Mouse (Mus musculus): ENCODE measurements around the gene Ptpa.
A peak's percentile ranks its signal among the peaks of the same experiment; 100 is the strongest.

The Ptpa gene

DNA sequence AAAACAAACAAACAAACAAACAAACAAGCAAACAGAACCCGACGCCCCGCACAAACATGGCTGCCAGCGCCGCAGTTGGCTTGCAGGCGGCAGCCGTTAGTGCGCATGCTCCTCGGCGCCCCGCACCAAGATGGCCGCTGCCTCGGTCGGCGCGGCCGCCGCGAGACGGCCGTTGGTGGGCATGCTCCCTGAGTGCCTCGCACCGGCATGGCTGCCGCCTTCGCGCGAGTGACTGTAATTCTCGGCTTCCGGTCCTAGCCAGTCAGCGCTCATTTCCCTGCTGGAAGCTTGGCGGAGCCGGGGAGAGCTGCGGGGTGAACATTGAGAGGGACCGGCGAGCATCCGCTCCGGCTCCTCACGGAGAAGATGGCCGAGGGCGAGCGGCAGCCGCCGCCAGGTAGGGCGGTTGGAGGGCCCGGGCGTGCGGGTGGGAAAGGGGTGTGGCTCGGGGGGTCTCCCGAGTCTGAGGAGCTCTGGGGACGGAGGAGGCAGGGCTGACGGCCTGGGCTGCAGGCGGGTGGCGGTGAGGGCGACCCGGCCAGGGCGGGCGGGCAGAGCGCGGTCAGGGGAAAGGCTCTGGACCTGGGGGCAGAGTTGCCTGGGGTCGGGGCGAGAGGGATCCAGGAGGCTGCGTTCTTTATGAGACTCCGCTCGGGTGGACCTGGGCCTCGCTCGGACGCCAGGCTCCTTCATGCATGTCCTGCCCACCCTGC, at the start of gene Ptpa:
Ptpa (plus strand) TSS at position 104 of the 713 bp plus-strand sequence.
- peak; percentile 97 for DNase-seq

- DNase-seq = no peak
These were observed 49.6 kb upstream of the Ptpa start for GRCm38 (mm10) chr2:30366203-30366602.

DNA sequence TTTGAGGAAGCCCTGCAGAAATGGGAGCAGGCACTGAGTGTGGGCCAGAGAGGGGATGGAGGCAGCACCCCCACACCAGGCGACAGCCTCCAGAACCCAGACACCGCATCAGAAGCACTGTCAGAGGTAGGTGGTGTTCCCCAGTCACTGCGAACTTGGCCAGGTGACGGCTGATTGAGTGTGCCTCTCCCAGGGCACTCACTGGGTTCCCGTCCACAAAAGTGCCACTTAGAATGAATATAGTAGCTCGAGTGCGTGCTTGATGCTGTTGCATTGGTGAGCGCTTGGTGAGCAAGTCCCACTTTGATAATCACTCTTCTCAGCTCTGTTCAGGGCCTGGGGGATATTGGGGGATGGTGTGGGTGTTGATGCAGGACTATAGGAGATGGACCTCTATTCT, 44.3 kb upstream of the Ptpa start:
- no peak for DNase-seq

DNA sequence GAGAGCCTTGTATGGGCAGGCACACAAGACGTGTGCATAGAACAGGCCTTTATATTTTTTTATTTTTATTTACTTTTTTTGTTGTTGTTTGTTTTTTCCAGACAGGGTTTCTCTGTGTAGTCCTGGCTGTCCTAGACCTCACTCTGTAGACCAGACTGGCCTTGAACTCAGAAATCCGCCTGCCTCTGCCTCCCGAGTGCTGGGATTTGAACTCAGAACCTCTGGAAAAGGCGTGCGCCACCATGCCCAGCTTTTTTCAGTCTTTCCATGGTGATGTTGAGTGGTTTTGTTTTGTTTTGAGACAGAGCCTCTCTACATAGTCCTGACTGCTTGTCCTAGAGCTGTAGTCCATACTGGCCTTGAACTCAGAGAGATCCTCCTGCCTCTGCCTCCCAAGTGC, 43.1 kb upstream of the Ptpa start:
- no peak for DNase-seq

- no peak for DNase-seq
These were observed 39.9 kb upstream of the Ptpa start for GRCm38 (mm10) chr2:30375893-30376292.

DNA sequence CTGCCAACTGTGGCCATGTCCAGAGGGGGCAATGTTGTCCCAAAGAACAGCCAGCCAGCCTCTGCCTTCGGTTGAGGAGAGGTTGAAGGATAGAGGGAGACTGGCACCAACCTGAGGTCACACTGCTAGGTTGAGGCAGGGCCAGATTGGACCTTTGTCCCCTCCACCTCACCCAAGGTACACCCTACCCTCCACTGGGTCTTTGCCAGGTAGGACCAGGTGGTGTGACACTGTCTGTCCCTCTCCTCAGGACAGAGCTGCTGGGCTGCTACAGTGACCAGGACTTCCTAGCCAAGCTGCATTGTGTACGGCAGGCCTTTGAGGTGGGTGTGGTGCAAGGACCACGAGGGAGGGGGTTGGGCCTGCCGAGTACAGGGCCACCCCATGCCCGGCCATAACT, 38.1 kb upstream of the Ptpa start:
- DNase-seq = no peak

DNA sequence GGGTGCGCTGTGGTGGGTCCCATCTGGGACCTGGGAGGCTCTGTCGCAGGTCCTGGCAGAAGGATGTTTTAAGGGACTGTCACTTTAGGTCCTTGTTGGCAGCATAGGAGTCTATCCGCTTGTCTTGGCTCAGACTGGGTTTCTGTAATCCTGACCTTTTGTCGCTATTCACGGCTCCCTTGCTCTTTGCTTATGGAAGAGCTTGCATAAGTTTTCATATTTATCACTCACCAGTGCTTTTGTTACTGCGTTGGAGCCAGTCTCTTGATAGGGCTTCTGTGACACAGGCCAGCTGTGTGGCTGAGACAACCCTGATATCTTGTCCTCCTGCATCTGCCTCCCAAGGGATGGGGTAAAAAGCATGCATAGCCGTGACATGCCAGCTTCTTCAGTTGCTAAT, 36.5 kb upstream of the Ptpa start:
- no peak for DNase-seq

GRCm38 (mm10) chr2:30380564-30381376, 35.1 kb upstream of the Ptpa start:
- DNase-seq = no peak

DNA sequence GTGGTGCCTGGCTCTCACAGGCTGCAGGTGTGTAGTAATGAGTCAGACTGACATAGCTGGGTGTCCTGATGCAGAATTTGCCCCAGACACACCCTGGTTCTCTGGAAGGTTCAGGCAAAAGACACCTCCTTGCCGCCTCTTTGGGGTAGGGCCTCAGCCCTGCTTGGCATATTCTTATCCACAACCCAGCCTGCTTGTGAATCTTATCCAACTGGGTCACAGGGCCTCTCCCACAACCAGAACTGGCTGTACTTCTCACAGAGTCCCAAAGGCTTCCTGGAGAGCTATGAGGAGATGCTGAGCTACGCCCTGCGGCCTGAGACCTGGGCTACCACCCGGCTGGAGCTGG, 34.5 kb upstream of the Ptpa start:
- no peak for DNase-seq

DNA sequence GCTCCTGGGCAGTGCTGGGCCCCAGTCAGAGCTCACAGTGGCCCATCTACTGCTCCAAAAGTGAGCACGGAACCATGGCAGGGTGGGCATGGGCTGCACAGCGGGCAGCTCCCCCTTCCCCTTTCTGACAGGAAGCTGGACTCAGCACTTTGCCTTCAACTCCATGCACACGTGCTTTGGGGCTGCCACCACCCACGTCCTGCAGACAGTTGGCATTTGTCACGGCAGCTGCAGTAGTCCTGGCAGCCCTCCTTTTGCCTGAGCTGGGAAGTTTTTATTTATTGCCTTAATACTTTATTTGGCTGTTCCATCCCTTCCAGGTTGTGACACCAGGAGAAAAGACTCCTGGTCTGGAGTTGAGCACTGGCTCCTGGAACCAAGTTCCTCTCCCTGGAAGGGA, 31.0 kb upstream of the Ptpa start:
- DNase-seq = no peak

GRCm38 (mm10) chr2:30385591-30385990, 30.2 kb upstream of the Ptpa start:
- no peak for DNase-seq

DNA sequence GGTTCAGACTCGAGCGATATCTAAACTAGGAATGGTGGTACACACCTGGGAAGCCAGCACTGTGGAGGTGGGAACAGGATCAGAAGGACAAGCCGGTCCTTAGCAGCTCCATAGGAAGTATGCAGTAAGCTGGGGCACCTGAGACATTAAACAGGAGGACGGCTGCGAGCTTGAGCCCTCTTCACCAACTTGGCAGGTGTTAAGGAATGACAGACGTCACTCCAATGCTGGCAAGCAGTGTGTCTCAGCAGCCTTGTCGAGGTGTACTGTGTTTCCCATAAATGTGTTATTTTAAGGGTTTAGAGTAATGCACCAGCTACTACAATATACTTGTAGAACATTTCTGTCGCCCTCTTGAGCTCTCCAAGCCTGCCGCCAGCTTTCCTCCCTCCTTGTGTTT, 28.9 kb upstream of the Ptpa start:
- DNase-seq = no peak

GRCm38 (mm10) chr2:30389000-30389399, 26.8 kb upstream of the Ptpa start:
- DNase-seq = no peak

DNA sequence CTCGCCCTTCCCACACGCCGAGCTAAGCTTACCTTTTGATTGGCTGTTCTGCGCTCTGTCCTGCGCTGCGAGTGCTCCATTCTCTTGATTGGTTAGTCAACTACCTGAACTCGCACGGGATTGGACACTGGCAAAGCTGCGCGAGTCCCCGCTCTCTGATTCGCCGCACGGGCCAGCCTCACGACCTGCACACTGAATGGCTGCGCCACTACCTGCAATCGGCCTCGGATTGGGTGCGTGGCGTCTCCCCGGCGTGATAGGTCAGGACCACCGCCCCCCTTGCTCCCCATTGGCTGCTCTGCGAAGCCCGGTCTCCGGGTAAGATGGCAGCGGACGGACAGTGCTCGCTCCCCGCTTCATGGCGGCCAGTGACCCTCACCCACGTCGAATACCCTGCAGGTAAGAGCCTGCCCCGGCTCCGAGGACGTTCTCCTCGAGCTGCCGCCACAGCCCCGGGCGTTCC, 23.7 kb upstream of the Ptpa start, which contains the start of gene Dolpp1:
Dolpp1 (plus strand) TSS at position 141 of the 463 bp plus-strand sequence.
- peak; percentile 93 for DNase-seq

DNA sequence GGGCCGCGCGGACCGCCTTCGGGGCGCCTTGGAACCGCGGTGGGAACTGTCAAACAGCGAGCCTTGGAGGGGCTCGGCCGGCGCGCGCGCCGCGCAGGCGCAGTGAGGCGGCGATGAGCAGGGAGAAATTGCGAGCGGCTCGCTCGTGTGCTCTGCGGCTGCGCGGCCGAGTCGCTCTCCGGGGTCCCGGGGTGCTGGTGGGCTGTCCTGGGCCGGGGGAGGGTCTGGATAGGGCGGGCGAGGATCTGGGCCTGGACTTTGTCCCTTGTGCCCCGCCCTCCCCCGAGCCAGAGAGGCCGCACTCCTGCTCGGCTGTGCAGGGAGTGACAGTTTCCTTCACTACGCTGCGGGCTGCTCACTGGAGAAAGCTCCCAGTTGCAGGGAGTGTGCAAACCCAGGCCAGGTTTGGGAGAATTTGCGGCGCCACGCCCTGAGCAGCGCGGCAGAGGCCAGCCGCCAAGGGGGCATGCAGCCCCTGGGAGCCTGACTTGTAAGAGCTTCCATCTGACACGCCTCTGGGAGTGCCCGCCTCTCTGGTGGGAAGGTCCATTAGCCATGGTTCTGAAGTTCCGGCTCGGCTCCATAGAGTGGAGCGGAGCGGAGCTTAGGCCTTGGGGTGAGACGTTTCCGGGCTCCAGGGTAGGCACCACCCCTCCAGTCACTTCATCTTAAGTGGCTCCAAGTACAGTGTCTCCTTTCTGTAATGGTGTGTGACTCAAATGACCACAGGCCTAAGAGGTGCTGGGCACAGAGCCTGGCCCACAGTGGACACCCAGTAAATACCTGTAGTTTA, 23.1 kb upstream of the Ptpa start:
- peak; percentile 91 for DNase-seq

DNA sequence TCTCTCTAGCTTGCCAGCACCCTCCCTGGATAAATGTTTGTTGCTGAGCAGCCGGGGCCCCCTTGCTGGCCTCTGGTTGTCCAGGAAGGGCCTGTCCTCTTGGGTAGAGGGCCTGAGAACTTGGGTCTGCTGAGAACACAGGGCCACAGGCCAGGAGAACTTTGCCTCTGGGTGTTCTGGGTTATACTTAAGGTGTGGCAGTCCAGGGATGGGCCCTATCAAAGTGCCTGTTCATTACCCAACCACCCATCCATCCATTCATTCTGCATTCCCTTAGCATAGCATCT, 22.5 kb upstream of the Ptpa start:
- DNase-seq = no peak

DNA sequence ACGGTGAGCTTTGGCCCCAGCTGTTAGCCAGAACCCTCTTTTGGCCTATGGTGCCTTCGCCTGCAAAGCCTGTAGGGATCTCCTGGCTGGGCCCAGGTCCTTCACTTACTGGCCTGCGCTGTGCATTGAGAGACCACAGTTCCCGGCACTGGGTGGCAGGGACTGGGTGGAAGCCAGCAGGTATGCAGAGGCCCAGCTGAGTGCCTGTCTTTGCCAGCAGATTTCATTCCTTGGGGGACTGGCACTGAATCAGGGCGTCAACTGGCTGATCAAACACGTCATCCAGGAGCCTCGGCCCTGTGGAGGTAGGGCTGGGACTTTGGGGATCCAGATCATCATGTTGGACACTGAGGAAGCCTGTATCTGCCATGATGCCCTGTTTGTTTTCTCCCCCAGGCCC, 20.1 kb upstream of the Ptpa start:
- DNase-seq = no peak

DNA sequence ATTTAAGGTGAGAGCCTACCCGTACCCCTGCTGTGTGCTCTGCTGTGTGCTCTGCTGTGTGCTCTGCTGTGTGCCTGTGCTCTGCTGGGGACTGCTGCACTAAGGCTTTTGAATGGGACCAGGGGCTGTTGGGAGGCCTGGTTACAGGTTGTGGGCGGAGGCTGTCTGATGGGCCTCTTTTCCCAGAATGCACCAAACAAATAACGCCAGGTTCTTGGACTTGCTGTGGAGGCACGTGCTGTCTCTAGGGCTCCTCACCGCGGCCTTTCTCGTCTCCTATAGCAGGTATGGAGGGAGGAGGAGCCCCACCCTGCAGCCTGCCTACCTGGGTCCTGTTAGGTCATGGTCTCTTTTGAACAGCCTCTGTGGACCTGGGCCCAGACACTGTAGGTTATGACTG, 19.6 kb upstream of the Ptpa start:
- DNase-seq = no peak

DNA sequence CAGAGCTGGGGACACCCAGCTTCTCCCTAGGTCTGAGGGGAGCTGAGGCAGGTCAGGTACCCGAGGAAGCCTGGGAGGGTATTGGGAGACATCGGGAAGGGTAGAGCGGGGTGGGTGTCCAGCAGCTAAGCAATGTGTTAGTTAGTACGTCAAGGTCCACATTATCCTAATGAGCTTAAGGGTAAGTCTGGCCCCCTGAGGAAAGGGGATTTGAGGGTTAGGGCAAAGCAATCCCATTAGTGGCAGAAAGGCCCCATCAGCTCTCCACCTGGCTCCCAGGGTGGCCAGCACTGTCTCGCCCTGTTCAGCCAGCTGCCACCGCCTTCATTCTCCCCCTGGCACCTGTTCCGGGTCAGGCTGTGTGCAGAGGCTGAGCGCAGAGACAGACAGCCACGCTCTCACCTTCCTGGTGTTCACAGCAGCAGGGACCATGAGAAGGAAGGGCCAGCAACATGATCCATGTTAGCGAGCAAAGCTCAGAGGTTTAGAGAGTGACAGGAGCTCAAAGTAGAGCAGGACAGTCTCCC, 17.8 kb upstream of the Ptpa start:
- DNase-seq = no peak

DNA sequence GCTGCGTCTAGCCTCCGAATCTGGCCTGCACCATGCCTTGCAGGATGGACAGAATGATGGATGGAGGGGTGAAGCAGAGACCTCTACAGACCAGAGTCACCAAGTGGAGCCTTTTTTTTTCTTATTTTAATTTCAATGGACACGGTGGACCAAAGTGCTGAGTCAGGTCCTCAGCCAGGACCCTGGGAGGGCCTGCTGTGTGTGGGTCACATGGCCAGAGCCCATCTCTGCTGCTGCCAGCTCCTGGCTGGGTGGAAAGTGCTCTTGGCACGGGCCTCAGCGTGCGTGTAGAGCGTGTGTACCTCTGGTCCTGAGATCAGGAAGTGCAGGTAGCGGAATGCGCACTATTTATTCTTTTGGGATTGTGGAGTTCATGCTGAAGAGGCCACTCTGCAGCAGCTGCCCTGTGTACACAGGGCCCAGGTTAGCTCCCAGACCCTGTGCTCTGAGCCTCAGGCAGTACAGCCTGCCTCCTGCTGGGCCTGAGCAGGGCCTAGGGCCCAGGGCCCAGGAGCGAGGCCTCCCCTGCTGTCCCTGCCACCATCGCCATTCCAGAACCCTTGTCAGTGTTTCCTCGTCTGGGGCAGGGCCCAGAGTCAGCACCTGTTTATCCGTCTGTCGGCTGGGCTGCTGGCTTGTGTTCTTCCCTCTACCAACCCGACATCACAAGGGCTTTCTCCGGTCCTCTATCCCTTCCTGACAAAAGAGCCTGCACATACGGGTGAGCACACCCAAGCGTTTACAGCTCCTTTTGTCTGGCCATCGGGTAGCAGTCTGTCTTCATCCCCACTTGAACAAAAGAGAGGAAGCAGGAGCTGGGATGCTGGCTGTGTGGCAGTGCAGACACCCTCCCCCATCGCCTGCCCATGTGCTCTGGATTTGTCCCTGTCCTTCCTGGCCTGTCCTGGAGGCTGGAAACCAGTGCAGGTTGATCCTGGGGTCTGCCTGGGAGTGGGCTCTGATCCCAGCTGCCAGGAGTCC, 16.4 kb upstream of the Ptpa start:
- DNase-seq = no peak

- no peak for DNase-seq
These were observed 14.3 kb upstream of the Ptpa start for GRCm38 (mm10) chr2:30401581-30401980.

DNA sequence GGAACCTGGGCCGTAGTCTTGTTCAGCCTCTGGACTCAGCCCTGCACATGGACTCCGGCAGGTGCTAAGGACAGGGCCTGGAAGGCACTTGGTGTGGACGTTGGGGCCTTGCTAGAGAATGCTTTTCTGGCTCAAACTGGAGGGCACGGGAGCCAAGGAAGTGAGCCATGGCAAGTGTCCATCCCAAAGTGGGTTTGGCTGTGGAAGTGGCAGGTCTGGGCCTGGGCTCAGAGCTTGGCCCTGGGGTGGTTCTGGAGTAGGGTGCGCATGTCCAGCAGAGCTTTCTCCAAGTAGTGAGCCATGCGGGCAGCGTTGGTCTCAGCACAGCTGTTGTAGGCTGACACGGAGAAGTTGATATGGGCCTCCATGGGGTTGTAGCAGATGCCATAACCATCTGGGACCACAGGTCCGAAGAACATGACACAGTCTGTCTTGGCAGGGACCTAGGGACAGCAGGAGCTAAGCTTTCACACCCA, 13.4 kb upstream of the Ptpa start:
- DNase-seq = no peak

Measured in thymus, postnatal 4 days (tissue).